Mouse (Mus musculus) liver, embryonic 14.5 days (tissue): ENCODE results near the gene Eci1.

ENCODE experiments used
- CTCF ChIP-seq: IDR thresholded peaks from 2 replicates; pipeline ENCODE4 v1.5.1; 2016; ENCODE audit warnings: antibody characterized with exemption, low read depth, control low read depth
- EP300 ChIP-seq: IDR thresholded peaks from 2 replicates; pipeline ENCODE4 v1.6.1; 2016; ENCODE audit warnings: antibody characterized with exemption, low read depth

- no peak for TF ChIP-seq EP300
- no peak for TF ChIP-seq CTCF
These were observed 11.4 kb upstream of the Eci1 start for GRCm38 (mm10) chr17:24415011-24415410.
